Mouse (Mus musculus) embryonic facial prominence, embryonic 11.5 days (tissue): ENCODE results near the gene Kif19a. TPM values are rescaled to one million over a fixed set of nuclear protein-coding genes. Genes with fewer than 3 reads are reported as not detected.
A peak's percentile ranks its signal among the peaks of the same experiment; 100 is the strongest.

Experiments used
- ATAC-seq: fragments of 200-750 bp; cut with Nextera tagmentation; replicated peaks from 2 replicates; pipeline ENCODE4 v1.8.0; 2017; ENCODE audit warnings: low read depth; ENCODE audit not compliant: insufficient number of reproducible peaks, low FRiP score, low TSS enrichment
- DNase-seq: peaks from one replicate; pipeline ENCODE4 v3.0.0-alpha.2; 2015; ENCODE audit warnings: low spot score
- H3K27ac ChIP-seq: fragments of 300-500 bp; sonication (generic); replicated peaks from 2 replicates; pipeline ENCODE4 v1.5.1; 2014; ENCODE audit warnings: mild to moderate bottlenecking, low read depth, low read length, control low read depth
- H3K27me3 ChIP-seq: fragments of 300-500 bp; sonication (generic); 2 replicates; pipeline ENCODE4 v1.6.1; 2014; ENCODE audit warnings: mild to moderate bottlenecking, low read length, moderate library complexity, mixed read lengths; ENCODE audit not compliant: control insufficient read depth, insufficient read depth
- H3K36me3 ChIP-seq: fragments of 300-500 bp; sonication (generic); replicated peaks from 2 replicates; pipeline ENCODE4 v1.6.1; 2014; ENCODE audit warnings: low read depth, mild to moderate bottlenecking, low read length, moderate library complexity, mixed read lengths; ENCODE audit not compliant: control insufficient read depth, insufficient read depth
- H3K4me1 ChIP-seq: fragments of 300-500 bp; sonication (generic); 2 replicates; pipeline ENCODE4 v1.6.1; 2014; ENCODE audit warnings: low read length, mixed read lengths; ENCODE audit not compliant: control insufficient read depth, insufficient read depth
- H3K4me2 ChIP-seq: fragments of 300-500 bp; sonication (generic); 2 replicates; pipeline ENCODE4 v1.6.1; 2014; ENCODE audit warnings: low read depth, mild to moderate bottlenecking, control low read depth, low read length, moderate library complexity
- H3K4me3 ChIP-seq: fragments of 300-500 bp; sonication (generic); 2 replicates; pipeline ENCODE4 v1.5.1; 2014; ENCODE audit warnings: low read depth, low read length, control low read depth
- H3K9ac ChIP-seq: fragments of 300-500 bp; sonication (generic); replicated peaks from 2 replicates; pipeline ENCODE4 v1.6.1; 2014; ENCODE audit warnings: mild to moderate bottlenecking, control low read depth, low read length
- H3K9me3 ChIP-seq: fragments of 300-500 bp; sonication (generic); replicated peaks from 2 replicates; pipeline ENCODE4 v1.6.1; 2016; ENCODE audit warnings: mild to moderate bottlenecking, low read length, inconsistent platforms, mixed read lengths; ENCODE audit not compliant: control insufficient read depth
- WGBS: fragments of 180-500 bp; shearing (Covaris S2); extraction: QIAGEN DNeasy Blood & Tissue Kit; methylation state at CpG from one replicate; pipeline ENCODE4 v1.1.7; 2014; 5-methylcytosine and 5-hydroxymethylcytosine counted together
- polyA plus RNA-seq: library from polyadenylated mRNA; unstranded; fragments of >200 nt; fragmentation: Nextera tagmentation; extraction: Ambion mirVana; gene quantifications from 2 replicates; pipeline ENCODE4 v1.2.1, GENCODE M21; 2014

The Kif19a gene
- polyA plus RNA-seq, 1 experiment from 2014 or later: 0.81 TPM

GRCm38 (mm10) chr11:114727826-114728186 lies 37.4 kb upstream of the Kif19a start:
- ATAC-seq (no peak), DNase-seq (no peak)
- no peaks in the 10 kb centered on the region for H3K27me3 ChIP-seq
- no peak overlapping the region for H3K4me3 ChIP-seq
- 22% methylated on average over 5 of the region's 5 CpGs for WGBS
- no peak overlapping the region for H3K9ac ChIP-seq
- H3K9me3 ChIP-seq: no peaks in the 10 kb centered on the region
- no peak overlapping the region for H3K27ac ChIP-seq
- H3K36me3 ChIP-seq: no peaks in the 10 kb centered on the region
- no peaks in the 10 kb centered on the region for H3K4me1 ChIP-seq
- no peak overlapping the region; the same call in 1 of the 2 replicates for H3K4me2 ChIP-seq

DNA sequence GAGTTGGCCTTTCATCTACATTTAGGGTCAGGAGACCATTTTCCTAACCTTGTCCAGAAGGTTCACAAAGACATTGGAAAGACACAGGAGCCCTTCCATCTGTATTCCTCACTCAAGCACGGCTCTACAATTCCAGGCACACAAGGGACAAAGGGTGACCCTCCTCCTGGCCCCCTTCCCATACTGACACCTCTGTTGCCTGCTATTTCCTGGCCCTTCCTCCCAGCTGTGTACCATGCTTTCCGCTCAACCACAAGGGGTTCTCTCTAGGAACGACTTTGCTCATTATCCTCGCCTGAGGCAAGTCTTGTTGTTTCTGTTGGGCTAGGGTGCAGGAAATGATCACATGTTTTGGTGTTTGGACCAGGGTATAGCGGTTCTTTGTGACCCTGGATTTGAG lies 36.9 kb upstream of the Kif19a start:
- ATAC-seq (no peak), DNase-seq (no peak)
- Histone ChIP-seq H3K9me3 (no peaks in the 10 kb centered on the region), H3K9ac (no peak overlapping the region), H3K4me2 (no peak overlapping the region), H3K27ac (no peak overlapping the region), H3K36me3 (no peaks in the 10 kb centered on the region), H3K4me1 (no peaks in the 10 kb centered on the region), H3K4me3 (no peak overlapping the region), H3K27me3 (no peaks in the 10 kb centered on the region)
- 32% methylated on average over 5 of the region's 5 CpGs for WGBS

GRCm38 (mm10) chr11:114729832-114730363 lies 35.3 kb upstream of the Kif19a start:
- 55% methylated on average over 6 of the region's 6 CpGs for WGBS
- Histone ChIP-seq H3K9me3 (no peaks in the 10 kb centered on the region), H3K4me3 (no peak overlapping the region), H3K27me3 (no peaks in the 10 kb centered on the region), H3K4me1 (no peaks in the 10 kb centered on the region), H3K4me2 (no peak overlapping the region), H3K9ac (no peak overlapping the region), H3K36me3 (no peaks in the 10 kb centered on the region), H3K27ac (no peak overlapping the region)
- ATAC-seq (no peak), DNase-seq (no peak)

DNA sequence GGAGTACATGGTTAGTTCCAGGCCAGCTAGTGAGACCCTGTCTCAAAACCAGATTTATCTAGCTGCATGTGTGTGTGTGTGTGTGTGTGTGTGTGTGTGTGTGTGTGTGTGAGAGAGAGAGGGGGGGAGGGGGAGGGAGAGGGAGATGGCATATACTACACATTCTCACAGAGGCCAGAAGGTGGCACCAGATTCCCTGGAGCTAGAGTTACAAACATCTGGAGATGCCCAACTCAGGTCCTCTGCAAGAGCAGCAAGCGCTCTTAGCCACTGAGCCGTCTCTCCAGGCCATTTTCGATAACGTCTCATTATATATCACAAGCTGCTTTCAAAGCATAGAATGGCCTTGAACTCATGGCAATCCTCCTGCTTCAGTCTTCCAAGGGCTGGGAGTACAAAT lies 33.5 kb upstream of the Kif19a start:
- H3K9me3 ChIP-seq: no peaks in the 10 kb centered on the region
- ATAC-seq (no peak), DNase-seq (peak; percentile 40)
- H3K27ac ChIP-seq: no peak overlapping the region
- H3K4me2 ChIP-seq: no peak overlapping the region
- H3K27me3 ChIP-seq: no peaks in the 10 kb centered on the region
- H3K9ac ChIP-seq: no peak overlapping the region
- WGBS: 68% methylated on average over 4 of the region's 4 CpGs
- H3K4me1 ChIP-seq: no peaks in the 10 kb centered on the region
- no peak overlapping the region for H3K4me3 ChIP-seq
- no peaks in the 10 kb centered on the region for H3K36me3 ChIP-seq

DNA sequence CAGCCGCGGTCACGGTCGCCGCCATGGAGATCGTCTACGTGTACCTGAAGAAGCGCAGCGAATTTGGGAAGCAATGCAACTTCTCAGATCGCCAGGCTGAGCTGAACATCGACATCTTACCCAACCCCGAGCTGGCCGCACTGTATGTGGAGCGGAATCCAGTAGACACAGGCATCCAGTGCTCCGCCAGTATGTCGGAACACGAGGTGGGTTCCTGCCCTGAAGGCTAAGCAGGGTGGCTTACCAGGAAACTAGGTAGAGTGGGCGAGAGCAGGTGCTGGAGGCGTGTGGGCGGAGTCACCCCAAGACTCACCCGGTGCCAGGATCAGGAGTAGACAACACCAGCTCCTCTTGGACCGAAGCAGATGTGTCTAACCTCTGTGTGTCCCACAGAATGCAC lies 32.3 kb upstream of the Kif19a start:
- H3K36me3 ChIP-seq: no peaks in the 10 kb centered on the region
- no peak overlapping the region for H3K4me2 ChIP-seq
- no peak overlapping the region for H3K9ac ChIP-seq
- no peak overlapping the region for H3K4me3 ChIP-seq
- H3K27ac ChIP-seq: no peak overlapping the region
- no peaks in the 10 kb centered on the region for H3K9me3 ChIP-seq
- no peaks in the 10 kb centered on the region for H3K4me1 ChIP-seq
- no peaks in the 10 kb centered on the region for H3K27me3 ChIP-seq
- ATAC-seq: no peak
- WGBS: 80% methylated on average over 22 of the region's 22 CpGs
- no peak for DNase-seq

GRCm38 (mm10) chr11:114736111-114736510 lies 29.1 kb upstream of the Kif19a start:
- peaks cover 3% of the 10 kb centered on the region; the same call in 1 of the 2 replicates for H3K4me1 ChIP-seq
- no peaks in the 10 kb centered on the region for H3K36me3 ChIP-seq
- H3K4me2 ChIP-seq: no peak overlapping the region
- ATAC-seq (no peak), DNase-seq (no peak)
- no peak overlapping the region for H3K27ac ChIP-seq
- H3K4me3 ChIP-seq: no peak overlapping the region
- H3K9me3 ChIP-seq: no peaks in the 10 kb centered on the region
- no peak overlapping the region for H3K9ac ChIP-seq
- H3K27me3 ChIP-seq: no peaks in the 10 kb centered on the region
- WGBS: 84% methylated on average over 2 of the region's 2 CpGs

- Histone ChIP-seq H3K36me3 (no peaks in the 10 kb centered on the region), H3K9ac (peak overlapping the region; percentile 22), H3K4me1 (peaks cover 3% of the 10 kb centered on the region; the same call in 1 of the 2 replicates), H3K27ac (no peak overlapping the region), H3K27me3 (no peaks in the 10 kb centered on the region), H3K4me2 (no peak overlapping the region), H3K4me3 (no peak overlapping the region), H3K9me3 (no peaks in the 10 kb centered on the region)
- ATAC-seq (no peak), DNase-seq (peak; percentile 73)
- 37% methylated on average over 11 of the region's 11 CpGs for WGBS
Observed at GRCm38 (mm10) chr11:114736913-114737624, 28.1 kb upstream of the Kif19a start.

- WGBS: 31% methylated on average over 10 of the region's 10 CpGs
- no peak overlapping the region for H3K4me3 ChIP-seq
- no peak overlapping the region for H3K4me2 ChIP-seq
- no peaks in the 10 kb centered on the region for H3K27me3 ChIP-seq
- no peaks in the 10 kb centered on the region for H3K36me3 ChIP-seq
- peaks cover 3% of the 10 kb centered on the region; the same call in 1 of the 2 replicates for H3K4me1 ChIP-seq
- H3K27ac ChIP-seq: no peak overlapping the region
- DNase-seq (no peak), ATAC-seq (no peak)
- H3K9me3 ChIP-seq: no peaks in the 10 kb centered on the region
- no peak overlapping the region for H3K9ac ChIP-seq
Observed at GRCm38 (mm10) chr11:114740598-114740997, 24.6 kb upstream of the Kif19a start.
